In the genomic region with DNA sequence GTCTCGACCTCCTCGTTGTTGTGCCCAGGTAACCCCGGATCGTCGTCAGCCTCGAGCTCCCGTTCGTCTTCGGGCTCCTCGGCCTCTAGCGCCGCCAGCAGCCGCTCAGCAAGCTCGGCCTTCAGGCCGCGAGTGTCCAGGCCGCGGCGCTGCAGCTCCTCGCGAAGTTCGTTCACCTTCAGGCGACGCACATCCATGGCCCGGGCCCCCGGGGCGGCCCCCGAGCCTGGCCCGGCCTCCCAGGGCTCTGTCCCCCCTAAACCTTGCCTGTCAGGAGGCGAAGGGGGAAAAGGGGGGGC, we compare ENCODE assay signal across 8 mouse cellular contexts. TPM values are rescaled to one million over a fixed set of nuclear protein-coding genes. Genes with fewer than 3 reads are reported as not detected.
A peak's percentile ranks its signal among the peaks of the same experiment; 100 is the strongest.
DNase-seq lines count a peak whose midpoint lies in the region; ATAC-seq and TF ChIP-seq lines count a peak whose summit lies in the region.

No protein-coding gene starts in this region.

- peaks cover 19% of the 10 kb centered on the region for H3K79me2 ChIP-seq in liver, adult 2 months (ENCODE audit: control insufficient read depth, insufficient read depth, low read length)

- no peak; the same call in 1 of the 2 replicates for ATAC-seq in embryonic facial prominence, embryonic 12.5 days (ENCODE audit: insufficient number of reproducible peaks, insufficient read depth, low FRiP score, low TSS enrichment)
- no peak for ATAC-seq in intestine, embryonic 14.5 days (replicated peaks; ENCODE audit: low FRiP score, low TSS enrichment, low read depth)
- no peak for ATAC-seq in neural tube, embryonic 12.5 days (ENCODE audit: low FRiP score, low read depth)

- peaks cover 16% of the 10 kb centered on the region for H3K36me3 ChIP-seq in liver, adult 2 months (ENCODE audit: control insufficient read depth, insufficient read depth, low read length)
- peaks cover 36% of the 10 kb centered on the region for H3K36me3 ChIP-seq in embryonic facial prominence, embryonic 12.5 days
- H3K36me3 ChIP-seq in intestine, embryonic 14.5 days (ENCODE audit: control insufficient read depth, insufficient read depth, low read length), result peaks cover 41% of the 10 kb centered on the region
- H3K36me3 ChIP-seq in neural tube, embryonic 12.5 days, result peaks cover 25% of the 10 kb centered on the region

- H3K4me2 ChIP-seq in embryonic facial prominence, embryonic 12.5 days (replicated peaks), result peak overlapping the region; percentile 86
- H3K4me2 ChIP-seq in intestine, embryonic 14.5 days (ENCODE audit: low read length), result peak overlapping the region; percentile 99; the same call in 1 of the 2 replicates
- H3K4me2 ChIP-seq in neural tube, embryonic 12.5 days (replicated peaks), result peak overlapping the region; percentile 94

- H3K27me3 ChIP-seq in liver, adult 2 months (ENCODE audit: control insufficient read depth, insufficient read depth, low read length), result no peaks in the 10 kb centered on the region
- H3K27me3 ChIP-seq in embryonic facial prominence, embryonic 12.5 days, result no peaks in the 10 kb centered on the region
- H3K27me3 ChIP-seq in intestine, embryonic 14.5 days (replicated peaks; ENCODE audit: control insufficient read depth, insufficient read depth, low read length), result no peaks in the 10 kb centered on the region
- no peaks in the 10 kb centered on the region for H3K27me3 ChIP-seq in neural tube, embryonic 12.5 days (replicated peaks)

- no peaks in the 10 kb centered on the region for H3K9me3 ChIP-seq in embryonic facial prominence, embryonic 12.5 days
- H3K9me3 ChIP-seq in intestine, embryonic 14.5 days (ENCODE audit: control insufficient read depth, low read length), result no peaks in the 10 kb centered on the region
- no peaks in the 10 kb centered on the region for H3K9me3 ChIP-seq in neural tube, embryonic 12.5 days

- H3K9ac ChIP-seq in liver, adult 2 months (ENCODE audit: low read depth, low read length), result peak overlapping the region; percentile 96
- H3K9ac ChIP-seq in embryonic facial prominence, embryonic 12.5 days, result peak overlapping the region; percentile 98
- H3K9ac ChIP-seq in intestine, embryonic 14.5 days (ENCODE audit: low read length), result peak overlapping the region; percentile 98
- H3K9ac ChIP-seq in neural tube, embryonic 12.5 days, result peak overlapping the region; percentile 96

- DNase-seq in liver, adult 2 months (ENCODE audit: extremely low read depth, low read depth, low spot score), result no peak
- DNase-seq in liver (no peak), adipocyte (ENCODE audit: low spot score) (no peak)
- DNase-seq in intestine, embryonic 14.5 days (ENCODE audit: low spot score), result no peak
- DNase-seq in left cerebral cortex, adult 18-20 months (ENCODE audit: low spot score in 2 of 2), result no peak
- no peak for DNase-seq in spleen, postnatal 10 days (ENCODE audit: low spot score in 2 of 2)

- TF ChIP-seq CTCF in liver, adult 2 months (IDR thresholded peaks at IDR 0.05; ENCODE audit: low read depth, low read length), result 0 out of 2 replicates have a peak, but pooled peaks have one; percentile 6

- TF ChIP-seq POLR2A in liver, adult 2 months (IDR thresholded peaks at IDR 0.05; ENCODE audit: extremely low read depth, insufficient read depth, low read length), result 0 out of 2 replicates have a peak, but pooled peaks have one; percentile 2

- peak overlapping the region; percentile 86 for H3K4me3 ChIP-seq in liver, adult 2 months (ENCODE audit: insufficient read depth, low read depth, low read length)
- H3K4me3 ChIP-seq in embryonic facial prominence, embryonic 12.5 days, result peak overlapping the region; percentile 94
- peak overlapping the region; percentile 97 for H3K4me3 ChIP-seq in intestine, embryonic 14.5 days (ENCODE audit: low read depth, low read length)
- H3K4me3 ChIP-seq in neural tube, embryonic 12.5 days, result peak overlapping the region; percentile 97

- peaks cover 10% of the 10 kb centered on the region for H3K4me1 ChIP-seq in liver, adult 2 months (ENCODE audit: control insufficient read depth, insufficient read depth, low read length)
- peaks cover 20% of the 10 kb centered on the region for H3K4me1 ChIP-seq in embryonic facial prominence, embryonic 12.5 days
- H3K4me1 ChIP-seq in intestine, embryonic 14.5 days (replicated peaks; ENCODE audit: control insufficient read depth, insufficient read depth, low read length), result peaks cover 18% of the 10 kb centered on the region
- H3K4me1 ChIP-seq in neural tube, embryonic 12.5 days, result peaks cover 20% of the 10 kb centered on the region

- peak overlapping the region; percentile 92 for H3K27ac ChIP-seq in liver, adult 2 months (replicated peaks; ENCODE audit: insufficient read depth, low read depth, low read length)
- H3K27ac ChIP-seq in embryonic facial prominence, embryonic 12.5 days, result peak overlapping the region; percentile 98
- peak overlapping the region; percentile 96 for H3K27ac ChIP-seq in intestine, embryonic 14.5 days (ENCODE audit: low read depth)
- peak overlapping the region; percentile 88 for H3K27ac ChIP-seq in neural tube, embryonic 12.5 days

- WGBS in liver, adult 2 months, result 0% methylated on average over 30 of the region's 30 CpGs
- WGBS in embryonic facial prominence, embryonic 12.5 days, result under 1% methylated on average over 30 of the region's 30 CpGs
- WGBS in intestine, embryonic 14.5 days, result under 1% methylated on average over 30 of the region's 30 CpGs
- under 1% methylated on average over 30 of the region's 30 CpGs for whole genome bisulfite sequencing in neural tube, embryonic 12.5 days

RNA-seq across cellular contexts. Expression of gene Hnrnpul1, which starts 0.2 kb away (rescaled TPM):
- 30.0 and 32.7 TPM in 2 replicates for total RNA-seq in liver, adult 2 months (2014; rRNA removed)
- 21.7 and 23.3 TPM in 2 replicates for polyA plus RNA-seq in liver, adult 2 months (2012; rRNA removed)
- polyA plus RNA-seq in embryonic facial prominence, embryonic 12.5 days (2016; fragmentation: Nextera tagmentation; extraction: Ambion mirVana), result 68.1 and 72.8 TPM in 2 replicates
- 65.1 and 68.4 TPM in 2 replicates for polyA plus RNA-seq in intestine, embryonic 14.5 days (2014; fragmentation: Nextera tagmentation; extraction: Ambion mirVana)
- 64.7 and 67.0 TPM in 2 replicates for polyA plus RNA-seq in neural tube, embryonic 12.5 days (2016; fragmentation: Nextera tagmentation; extraction: Ambion mirVana)
- 100 to 1,000 TPM in 1 of 2 experiments, 10 to 100 TPM in 1; 99.0 to 102 TPM for total RNA-seq in left cerebral cortex, adult 18-20 months (2021)

RNA-seq across cellular contexts. Expression of gene Axl, which starts 34.1 kb away (rescaled TPM):
- 12.4 and 18.0 TPM in 2 replicates for total RNA-seq in liver, adult 2 months (2014; rRNA removed)
- 6.3 and 11.4 TPM in 2 replicates for polyA plus RNA-seq in liver, adult 2 months (2012; rRNA removed)
- 71.1 and 76.0 TPM in 2 replicates for polyA plus RNA-seq in embryonic facial prominence, embryonic 12.5 days (2016; fragmentation: Nextera tagmentation; extraction: Ambion mirVana)
- polyA plus RNA-seq in intestine, embryonic 14.5 days (2014; fragmentation: Nextera tagmentation; extraction: Ambion mirVana), result 71.1 and 73.5 TPM in 2 replicates
- polyA plus RNA-seq in neural tube, embryonic 12.5 days (2016; fragmentation: Nextera tagmentation; extraction: Ambion mirVana), result 33.0 and 35.7 TPM in 2 replicates
- 10 to 100 TPM; 34.6 to 34.8 TPM for total RNA-seq in left cerebral cortex, adult 18-20 months (2021)

RNA-seq across cellular contexts. Expression of gene Ccdc97, which starts 35.5 kb away (rescaled TPM):
- 6.8 and 10.7 TPM in 2 replicates for total RNA-seq in liver, adult 2 months (2014; rRNA removed)
- polyA plus RNA-seq in liver, adult 2 months (2012; rRNA removed), result 34.1 and 38.4 TPM in 2 replicates
- 23.7 and 24.6 TPM in 2 replicates for polyA plus RNA-seq in embryonic facial prominence, embryonic 12.5 days (2016; fragmentation: Nextera tagmentation; extraction: Ambion mirVana)
- polyA plus RNA-seq in intestine, embryonic 14.5 days (2014; fragmentation: Nextera tagmentation; extraction: Ambion mirVana), result 27.0 and 27.4 TPM in 2 replicates
- polyA plus RNA-seq in neural tube, embryonic 12.5 days (2016; fragmentation: Nextera tagmentation; extraction: Ambion mirVana), result 31.3 and 34.0 TPM in 2 replicates
- total RNA-seq in left cerebral cortex, adult 18-20 months (2021), result 10 to 100 TPM; 59.8 to 61.4 TPM
